8 mouse cellular contexts compared by ENCODE assay signal in genomic region chr9:65195053-65195452, GRCm38 (mm10). TPM values are rescaled to one million over a fixed set of nuclear protein-coding genes. Genes with fewer than 3 reads are reported as not detected.
A peak's percentile ranks its signal among the peaks of the same experiment; 100 is the strongest.
DNase-seq lines count a peak whose midpoint lies in the region; ATAC-seq and TF ChIP-seq lines count a peak whose summit lies in the region.

Parp16 (plus strand) TSS chr9:65195353.

- peak within 1 kb of the TSS; percentile 78 for H3K9ac ChIP-seq in heart, embryonic 13.5 days
- peak within 1 kb of the TSS; percentile 31 for H3K9ac ChIP-seq in forebrain, postnatal 0 days
- peak within 1 kb of the TSS; percentile 49 for H3K9ac ChIP-seq in liver, postnatal 0 days (replicated peaks)

- no peak for TF ChIP-seq EP300 in liver, postnatal 0 days (IDR thresholded peaks at IDR 0.05; ENCODE audit: low read depth)

- peaks cover 51% of the 10 kb centered on the region for H3K4me1 ChIP-seq in heart, embryonic 13.5 days
- peaks cover 12% of the 10 kb centered on the region for H3K4me1 ChIP-seq in forebrain, postnatal 0 days (ENCODE audit: insufficient read depth)
- peaks cover 59% of the 10 kb centered on the region for H3K4me1 ChIP-seq in liver, postnatal 0 days (ENCODE audit: insufficient read depth)

- WGBS in heart, embryonic 13.5 days: 71% methylated on average over 4 of the region's 4 CpGs
- 76% methylated on average over 4 of the region's 4 CpGs for WGBS in forebrain, postnatal 0 days
- WGBS in liver, postnatal 0 days (ENCODE audit: insufficient replicate concordance): 74% methylated on average over 4 of the region's 4 CpGs

- ATAC-seq in heart, embryonic 13.5 days (ENCODE audit: extremely low read depth, insufficient number of reproducible peaks, low FRiP score, low TSS enrichment): no peak
- ATAC-seq in forebrain, postnatal 0 days: no peak
- no peak for ATAC-seq in liver, postnatal 0 days
- ATAC-seq in megakaryocyte-erythroid progenitor cell, adult 5-6 weeks (replicated peaks; ENCODE audit: low FRiP score, low TSS enrichment, poor library complexity, severe bottlenecking): no peak

- no peak for DNase-seq in heart, postnatal 4 days
- no peak for DNase-seq in adrenal gland, adult 2 months
- no peak for DNase-seq in forebrain, postnatal 0 days
- no peak for DNase-seq in liver, postnatal 0 days
- no peak for DNase-seq in urinary bladder, postnatal 14 days (ENCODE audit: low spot score)
- no peak for DNase-seq in layer of hippocampus, postnatal 14 days (ENCODE audit: low spot score in 2 of 2)

- TF ChIP-seq CTCF in forebrain, postnatal 0 days (IDR thresholded peaks at IDR 0.05; ENCODE audit: low read depth): no peak
- no peak for TF ChIP-seq CTCF in liver, postnatal 0 days (IDR thresholded peaks at IDR 0.05; ENCODE audit: low read depth)

- peak within 1 kb of the TSS; percentile 55 for H3K4me2 ChIP-seq in heart, embryonic 13.5 days
- peak within 1 kb of the TSS; percentile 5; the same call in 1 of the 2 replicates for H3K4me2 ChIP-seq in forebrain, postnatal 0 days (ENCODE audit: low read depth)
- H3K4me2 ChIP-seq in liver, postnatal 0 days (ENCODE audit: low read depth, low read length): peak within 1 kb of the TSS; percentile 44

- H3K9me3 ChIP-seq in heart, embryonic 13.5 days: no peaks in the 10 kb centered on the region
- H3K9me3 ChIP-seq in forebrain, postnatal 0 days (ENCODE audit: low read length): no peaks in the 10 kb centered on the region
- no peaks in the 10 kb centered on the region for H3K9me3 ChIP-seq in liver, postnatal 0 days (ENCODE audit: low read length)

- peak within 1 kb of the TSS; percentile 1; the same call in 1 of the 2 replicates for H3K4me3 ChIP-seq in heart, embryonic 13.5 days
- H3K4me3 ChIP-seq in forebrain, postnatal 0 days (ENCODE audit: low read depth, low read length): no peak within 1 kb of the TSS
- no peak within 1 kb of the TSS for H3K4me3 ChIP-seq in liver, postnatal 0 days (ENCODE audit: low read depth, low read length)

- no peaks in the 10 kb centered on the region for H3K27me3 ChIP-seq in heart, embryonic 13.5 days (replicated peaks)
- no peaks in the 10 kb centered on the region for H3K27me3 ChIP-seq in forebrain, postnatal 0 days (ENCODE audit: insufficient read depth, low read length)
- H3K27me3 ChIP-seq in liver, postnatal 0 days (ENCODE audit: insufficient read depth, low read length): no peaks in the 10 kb centered on the region

- H3K36me3 ChIP-seq in heart, embryonic 13.5 days: no peaks in the 10 kb centered on the region
- H3K36me3 ChIP-seq in forebrain, postnatal 0 days (ENCODE audit: insufficient read depth): no peaks in the 10 kb centered on the region
- no peaks in the 10 kb centered on the region for H3K36me3 ChIP-seq in liver, postnatal 0 days (replicated peaks; ENCODE audit: insufficient read depth, low read length)

- H3K27ac ChIP-seq in heart, embryonic 13.5 days (replicated peaks): peak within 1 kb of the TSS; percentile 93
- H3K27ac ChIP-seq in forebrain, postnatal 0 days (ENCODE audit: low read depth, low read length): peak within 1 kb of the TSS; percentile 82
- peak within 1 kb of the TSS; percentile 89 for H3K27ac ChIP-seq in liver, postnatal 0 days (ENCODE audit: low read depth)

RNA-seq across cellular contexts. Expression of gene Parp16, which starts in this region (rescaled TPM):
- polyA plus RNA-seq in heart, embryonic 13.5 days (2015; fragmentation: Nextera tagmentation; extraction: Ambion mirVana): 4.5 and 5.1 TPM in 2 replicates
- 1 to 10 TPM; 3.7 to 3.8 TPM for total RNA-seq in heart, postnatal 4 days (2021)
- total RNA-seq in adrenal gland, adult 2 months (2021): 10 to 100 TPM; 13.5 to 22.3 TPM
- 41.9 and 49.8 TPM in 2 replicates for polyA plus RNA-seq in adrenal gland, adult 2 months (2012; rRNA removed)
- total RNA-seq in forebrain, postnatal 0 days (2014; rRNA removed): 6.1 and 6.3 TPM in 2 replicates
- polyA plus RNA-seq in forebrain, postnatal 0 days (2015; fragmentation: Nextera tagmentation; extraction: Ambion mirVana): 4.2 and 6.7 TPM in 2 replicates
- 11.7 and 12.0 TPM in 2 replicates for polyA plus RNA-seq in liver, postnatal 0 days (2015; fragmentation: Nextera tagmentation; extraction: Ambion mirVana)
- 4.9 and 8.3 TPM in 2 replicates for total RNA-seq in megakaryocyte-erythroid progenitor cell, adult 5-6 weeks (2014; fragmentation: Nextera tagmentation)
- total RNA-seq in megakaryocyte-erythroid progenitor cell, adult 5-6 weeks (2017): 0.30 and 6.7 TPM in 2 replicates
- 1 to 10 TPM; 4.1 TPM for total RNA-seq in layer of hippocampus, postnatal 14 days (2021)

Comparison
In these comparisons a context has a peak if more than half of its experiments do, and no peak if none do; other contexts are left out.
1. H3K4me2 ChIP-seq: peak in every context shown above with its lines; median percentile 55 in heart, embryonic 13.5 days; 44 in liver, postnatal 0 days; 5 in forebrain, postnatal 0 days.